Mouse (Mus musculus) brown adipose tissue, adult 24 weeks (tissue): ENCODE results near the gene Xlr5a. TPM values are rescaled to one million over a fixed set of nuclear protein-coding genes. Genes with fewer than 3 reads are reported as not detected.
"Not testable (repeated sequence)": the region's sequence is repeated elsewhere in the genome, so short reads cannot be mapped to it uniquely, and the experiment has no call there.

Experiments used
- H3K27ac ChIP-seq: fragments of 200-500 bp; replicated peaks from 2 replicates; pipeline ENCODE4 v1.5.1; 2012; ENCODE audit warnings: low read depth, mild to moderate bottlenecking, low read length
- H3K4me1 ChIP-seq: fragments of 200-500 bp; 2 replicates; pipeline ENCODE4 v1.6.1; 2012; ENCODE audit warnings: low read length, mixed read lengths; ENCODE audit not compliant: control insufficient read depth, insufficient read depth, insufficient read length
- H3K4me3 ChIP-seq: fragments of 200-500 bp; 2 replicates; pipeline ENCODE4 v1.5.1; 2012; ENCODE audit warnings: low read depth, mild to moderate bottlenecking, low read length, moderate library complexity; ENCODE audit not compliant: insufficient read depth
- polyA plus RNA-seq: library from polyadenylated mRNA; stranded (reverse); fragments of >200 nt; gene quantifications from 2 replicates; pipeline ENCODE4 v1.2.4, GENCODE M21; 2012; ENCODE audit not compliant: missing spikeins, insufficient read depth, insufficient read length

Xlr5a gene
- polyA plus RNA-seq = not detected in 2 replicates

DNA sequence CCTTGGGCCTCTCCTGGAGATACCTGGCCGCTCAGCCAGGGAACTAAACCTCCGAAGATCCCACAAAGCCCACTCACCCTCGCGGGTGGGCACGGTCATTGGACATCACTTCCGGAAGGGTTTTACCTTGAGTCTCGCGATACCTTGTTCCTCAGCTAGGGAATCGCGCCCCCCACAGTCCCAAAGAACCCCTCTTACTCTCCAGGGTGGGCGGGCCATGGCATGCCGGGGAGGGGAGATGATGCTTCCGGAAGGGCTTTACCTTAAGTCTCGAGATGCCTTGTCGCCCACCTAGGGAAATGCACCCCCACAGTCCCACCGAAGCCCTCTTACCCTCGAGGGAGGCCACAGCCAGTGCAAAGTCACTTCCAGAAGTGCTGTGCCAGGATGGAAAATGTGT is at the start of gene Xlr5a, which contains the start of gene Xlr5c:
Gene Xlr5a, minus strand, starts transcription at position 101 of the 400 bp plus-strand sequence.
Gene Xlr5c, minus strand, starts transcription at position 101 of the 400 bp plus-strand sequence.
- H3K4me1 ChIP-seq, H3K4me3 ChIP-seq, H3K27ac ChIP-seq: not testable (repeated sequence)

DNA sequence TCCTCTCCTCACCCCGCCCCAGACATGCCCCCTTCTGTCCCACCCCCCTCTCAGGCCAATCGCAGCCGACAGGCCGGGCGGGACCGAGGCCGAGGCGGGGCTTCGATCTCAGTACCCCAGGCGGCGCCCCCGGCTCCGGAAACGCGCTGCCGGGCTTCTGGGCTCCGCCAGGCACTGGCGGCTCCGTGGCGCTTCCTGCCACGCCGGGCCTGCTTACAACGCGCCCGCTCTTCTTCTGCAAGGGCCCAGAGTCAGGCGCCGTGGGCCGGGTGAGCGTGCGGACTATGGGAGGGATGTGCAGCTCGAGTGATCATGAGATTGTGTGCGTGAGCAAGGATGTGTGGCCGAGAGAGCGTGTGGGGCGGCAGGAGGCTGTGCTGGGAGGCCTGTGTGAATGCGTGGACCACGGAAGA is 49.7 kb upstream of the Xlr5a start, which contains the start of gene Zfp275:
Gene Zfp275, plus strand, starts transcription at position 139 of the 413 bp plus-strand sequence.
- Histone ChIP-seq H3K27ac (0 out of 2 replicates have a peak within 1 kb of the TSS, but pooled peaks have one; percentile 16), H3K4me1 (no peaks in the 10 kb centered on the region), H3K4me3 (peak within 1 kb of the TSS; percentile 78)

DNA sequence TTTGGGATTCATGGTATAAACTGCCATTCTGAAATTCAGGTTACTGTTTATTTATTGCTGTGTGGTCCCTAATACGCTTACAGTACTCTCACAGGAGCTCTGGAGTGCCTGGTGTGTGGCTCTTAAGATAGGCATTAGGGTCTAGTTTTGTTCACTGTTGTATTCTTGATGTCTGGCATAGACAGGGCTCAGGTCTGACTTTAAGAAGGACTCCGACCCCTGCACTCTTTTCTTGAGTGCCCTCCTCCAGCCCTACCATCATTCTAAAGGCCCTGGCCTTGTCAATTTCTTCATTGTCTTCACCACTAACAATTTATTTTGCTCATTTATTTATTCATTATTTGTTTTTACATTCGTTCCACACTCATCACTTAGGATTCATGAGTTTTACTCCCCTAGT is 49.3 kb upstream of the Xlr5a start:
- Histone ChIP-seq H3K4me3 (peak overlapping the region; percentile 22), H3K4me1 (no peaks in the 10 kb centered on the region)

DNA sequence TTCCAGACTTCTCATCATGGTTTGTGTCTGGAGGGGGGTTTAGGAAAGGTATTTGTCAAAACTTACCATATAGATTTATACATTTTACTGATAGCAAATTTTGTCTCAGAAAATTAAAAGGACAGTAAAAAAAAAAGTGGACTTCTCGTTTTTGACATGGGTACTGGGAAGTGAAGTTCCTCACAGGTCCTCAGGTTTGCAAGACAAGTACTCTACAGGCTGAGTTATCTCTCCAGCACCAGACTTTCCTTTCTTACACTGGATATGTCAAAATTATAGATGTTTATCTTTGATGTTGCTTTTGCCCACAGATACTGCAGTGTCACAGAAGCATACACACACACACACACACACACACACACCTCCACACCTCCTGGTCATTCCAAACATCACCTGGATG is 48.7 kb upstream of the Xlr5a start:
- Histone ChIP-seq H3K4me3 (no peak overlapping the region), H3K27ac (no peak overlapping the region), H3K4me1 (no peaks in the 10 kb centered on the region)

More for the DNA sequence above, 49.3 kb upstream of the Xlr5a start:
- no peak overlapping the region for H3K27ac ChIP-seq

DNA sequence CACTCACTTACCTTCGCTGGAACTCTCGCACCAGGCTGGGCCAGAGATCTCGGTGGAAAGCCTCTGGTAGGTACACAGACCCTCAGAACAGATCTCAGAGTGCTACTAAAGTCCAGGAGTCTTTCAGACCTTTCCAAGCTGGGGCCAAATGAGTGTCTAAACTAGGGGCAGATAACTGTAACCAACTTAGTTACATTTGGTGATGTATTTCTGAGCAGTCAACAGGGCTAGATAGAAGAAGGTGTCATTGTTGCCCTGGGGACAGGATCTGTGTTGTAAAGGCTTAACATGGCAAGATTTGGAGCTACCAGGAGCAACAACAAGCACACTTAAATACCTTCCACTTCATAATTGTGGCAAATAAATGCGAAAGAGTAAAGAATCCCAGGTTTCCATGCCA is 44.0 kb upstream of the Xlr5a start, which contains the start of gene Gm45015:
Gene Gm45015, minus strand, starts transcription at position 101 of the 400 bp plus-strand sequence.
- Histone ChIP-seq H3K4me1 (no peaks in the 10 kb centered on the region), H3K4me3 (no peak within 1 kb of the TSS), H3K27ac (no peak within 1 kb of the TSS)

DNA sequence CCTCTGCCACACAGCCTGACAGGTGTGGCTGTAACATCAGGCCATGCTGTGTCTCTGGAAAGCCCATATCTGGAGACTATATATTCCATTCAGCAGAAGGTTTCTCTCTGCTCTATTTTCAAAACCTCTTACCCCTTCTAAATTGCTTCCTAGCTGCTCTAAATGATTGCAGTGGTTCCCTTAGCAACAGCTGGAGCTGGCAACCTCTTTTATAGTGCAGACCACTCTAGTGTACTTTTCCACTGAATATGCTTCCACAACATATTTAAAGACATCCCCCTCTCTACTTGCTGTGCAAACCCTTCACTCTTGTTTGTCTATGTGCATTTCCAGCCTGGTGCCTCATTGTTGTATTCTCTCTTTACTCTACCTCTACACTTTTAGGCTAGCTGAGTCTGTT is 40.8 kb upstream of the Xlr5a start:
- no peak overlapping the region for H3K4me3 ChIP-seq
- no peak overlapping the region for H3K27ac ChIP-seq
- H3K4me1 ChIP-seq = no peaks in the 10 kb centered on the region

DNA sequence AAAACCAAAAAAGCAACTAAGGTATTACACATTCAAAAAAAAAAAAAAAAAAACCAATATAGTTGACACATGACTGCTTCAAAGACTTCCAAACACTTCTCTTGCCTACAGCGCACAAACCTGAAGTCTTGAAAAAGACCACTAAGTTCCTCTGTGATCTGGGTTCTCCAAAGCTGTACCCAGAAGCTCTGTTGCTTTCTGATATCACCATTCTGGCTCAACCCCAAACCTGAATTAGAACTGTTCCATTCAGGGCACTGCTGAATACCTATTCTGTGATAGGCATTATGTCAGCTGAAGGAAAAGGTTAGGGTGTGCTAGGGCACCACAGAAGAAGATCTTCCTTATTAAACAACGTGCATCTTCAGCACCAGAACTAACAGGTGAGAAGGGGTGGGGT is 34.4 kb upstream of the Xlr5a start:
- no peak overlapping the region for H3K27ac ChIP-seq
- H3K4me1 ChIP-seq = no peaks in the 10 kb centered on the region
- no peak overlapping the region for H3K4me3 ChIP-seq

DNA sequence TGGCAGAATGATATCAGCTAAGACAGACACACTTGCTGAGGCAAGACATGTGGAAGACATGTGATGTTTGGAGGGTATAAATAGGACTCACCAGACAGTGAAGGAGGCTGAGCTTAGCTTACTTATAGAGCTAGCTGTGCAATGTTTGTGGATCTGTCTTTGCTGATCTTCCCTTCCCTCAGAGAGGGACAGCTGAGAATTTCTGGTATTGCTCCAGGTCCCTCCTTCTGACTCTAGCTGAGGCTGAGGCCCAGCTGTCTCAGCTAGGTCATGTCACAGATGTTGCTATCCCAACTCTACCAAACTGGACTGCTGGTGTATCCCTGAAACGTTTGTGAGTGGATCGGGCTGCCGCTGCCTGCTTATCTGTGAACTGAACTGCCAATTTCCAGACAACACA is 28.3 kb upstream of the Xlr5a start:
- no peaks in the 10 kb centered on the region for H3K4me1 ChIP-seq
- H3K27ac ChIP-seq = no peak overlapping the region
- H3K4me3 ChIP-seq = no peak overlapping the region

DNA sequence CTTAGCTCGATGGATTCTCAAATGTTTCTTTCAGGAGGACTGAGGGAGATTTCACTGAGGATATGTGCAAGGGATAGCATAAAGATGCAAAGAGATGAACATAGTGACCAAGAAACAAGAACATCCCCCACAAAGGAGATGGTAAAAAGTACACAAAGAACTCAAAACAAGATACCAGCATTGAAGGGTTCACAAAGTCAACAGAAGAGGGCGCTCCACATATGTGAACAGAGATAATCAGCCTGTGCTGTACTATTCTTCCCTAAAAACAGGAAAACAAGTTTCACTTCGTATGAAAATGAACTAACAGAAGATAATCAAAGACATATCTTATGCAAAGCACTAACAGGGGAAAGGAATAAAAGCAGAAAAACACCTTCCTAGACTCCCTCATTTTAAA is 19.7 kb upstream of the Xlr5a start:
- Histone ChIP-seq H3K27ac (no peak overlapping the region), H3K4me3 (no peak overlapping the region), H3K4me1 (no peaks in the 10 kb centered on the region)

DNA sequence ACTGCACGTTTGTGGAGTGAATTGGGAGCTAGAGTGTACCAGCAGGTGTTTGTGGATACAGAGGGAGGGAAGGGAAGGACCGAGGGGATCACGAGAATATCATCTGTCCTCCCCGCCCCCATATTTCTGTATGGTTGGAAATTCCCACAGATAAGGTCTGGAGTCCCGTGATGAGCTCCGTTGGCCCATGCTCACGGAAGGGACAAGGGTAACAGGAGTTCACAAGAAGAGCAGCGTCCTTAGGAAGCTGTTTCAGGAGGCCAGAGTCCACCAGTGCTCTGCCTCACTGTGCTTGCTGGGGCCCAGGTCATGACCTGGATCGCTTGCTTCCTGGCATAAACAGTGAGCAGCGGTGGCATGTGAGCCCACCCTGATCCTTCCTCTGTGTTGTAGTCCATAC is 3.0 kb upstream of the Xlr5a start:
- not testable (repeated sequence) for H3K4me3 ChIP-seq, H3K27ac ChIP-seq, H3K4me1 ChIP-seq

DNA sequence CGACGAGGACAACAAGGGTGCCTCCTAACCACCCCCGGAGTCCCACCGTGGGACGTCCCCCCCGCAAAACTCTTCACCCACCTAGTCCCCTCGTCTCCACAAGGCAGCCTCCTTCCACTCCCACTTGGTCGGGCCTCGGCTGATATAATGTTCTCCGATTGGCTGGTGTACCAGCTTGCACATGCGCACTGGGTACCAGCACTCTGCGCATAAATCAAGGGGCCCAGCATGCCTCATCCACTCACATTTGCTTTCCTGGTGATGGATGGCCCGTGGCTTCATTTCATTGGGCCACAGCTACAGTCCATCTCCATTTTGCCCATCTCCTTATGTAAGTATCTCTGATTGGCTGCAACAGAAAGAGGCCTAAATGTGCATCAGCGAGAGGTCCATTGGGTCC is 27.5 kb downstream of the Xlr5a start, which contains the start of gene Xlr3c:
Gene Xlr3c, minus strand, starts transcription at position 121 of the 400 bp plus-strand sequence.
- H3K4me1 ChIP-seq, H3K4me3 ChIP-seq, H3K27ac ChIP-seq: not testable (repeated sequence)

DNA sequence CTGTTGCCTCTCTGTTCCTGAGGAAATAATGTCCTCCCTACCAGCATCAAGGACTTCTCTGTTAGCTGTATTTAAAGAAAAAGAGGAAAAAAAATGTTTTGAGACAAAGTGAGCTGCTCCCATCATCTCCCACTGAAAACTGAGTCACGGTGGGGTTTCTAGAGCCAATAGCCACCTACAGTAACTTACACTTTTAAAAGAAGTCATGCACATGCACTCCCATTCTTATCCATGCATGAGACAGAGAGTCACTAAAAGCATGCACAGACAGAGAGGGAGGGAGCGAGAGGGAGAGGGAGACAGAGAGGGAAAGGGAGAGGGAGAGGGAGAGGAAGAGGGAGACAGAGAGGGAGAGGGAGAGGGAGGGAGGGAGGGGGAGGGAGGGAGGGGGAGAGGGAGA is 30.3 kb downstream of the Xlr5a start:
- H3K4me3 ChIP-seq, H3K4me1 ChIP-seq, H3K27ac ChIP-seq: not testable (repeated sequence)

DNA sequence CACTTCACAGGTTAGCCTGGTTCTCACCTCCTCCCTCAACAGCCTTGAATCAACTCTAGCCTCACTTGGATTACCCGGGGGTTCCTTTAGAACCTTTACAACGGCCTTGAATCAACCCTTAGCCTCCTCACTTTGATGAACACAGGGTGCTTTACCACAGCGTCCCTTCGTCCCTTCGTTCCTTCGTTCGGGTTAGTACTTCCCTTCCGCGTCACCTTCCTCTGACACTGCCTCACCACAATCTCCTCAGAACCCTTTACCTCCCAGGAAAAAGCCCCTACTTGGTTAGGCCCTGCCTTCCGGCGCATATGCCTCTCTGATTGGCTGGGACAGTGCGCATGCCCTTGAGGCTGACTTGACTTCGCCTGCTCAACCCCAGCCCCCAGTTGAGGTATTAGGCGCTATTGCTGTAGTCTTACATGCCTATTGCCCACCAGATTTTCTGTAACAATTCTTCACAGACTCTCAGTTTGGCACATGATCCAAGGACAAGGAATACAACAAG is 49.9 kb downstream of the Xlr5a start, which contains the start of gene Xlr4c:
Gene Xlr4c, minus strand, starts transcription at position 310 of the 505 bp plus-strand sequence.
- not testable (repeated sequence) for H3K27ac ChIP-seq, H3K4me3 ChIP-seq, H3K4me1 ChIP-seq

DNA sequence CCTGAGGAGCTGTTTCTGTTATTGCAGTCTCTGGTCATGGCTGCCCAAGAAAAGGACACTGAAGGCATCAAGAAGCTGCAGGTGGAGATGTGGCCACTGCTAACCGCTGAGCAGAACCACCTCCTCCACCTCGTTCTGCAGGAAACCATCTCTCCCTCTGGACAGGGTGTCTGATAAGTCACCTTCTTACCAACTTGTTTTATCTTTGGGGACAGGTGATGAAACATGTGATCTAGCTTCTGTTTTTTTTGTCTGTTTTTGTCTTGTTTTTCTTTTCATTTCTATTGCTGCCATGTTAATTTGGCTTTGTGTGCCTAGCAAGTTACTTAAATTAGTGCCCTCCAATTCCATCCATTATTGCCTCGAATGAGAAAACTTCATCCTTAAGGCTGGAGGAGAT is 63.5 kb downstream of the Xlr5a start:
- no peak overlapping the region for H3K27ac ChIP-seq
- peak overlapping the region; percentile 90 for H3K4me3 ChIP-seq
- no peaks in the 10 kb centered on the region for H3K4me1 ChIP-seq

DNA sequence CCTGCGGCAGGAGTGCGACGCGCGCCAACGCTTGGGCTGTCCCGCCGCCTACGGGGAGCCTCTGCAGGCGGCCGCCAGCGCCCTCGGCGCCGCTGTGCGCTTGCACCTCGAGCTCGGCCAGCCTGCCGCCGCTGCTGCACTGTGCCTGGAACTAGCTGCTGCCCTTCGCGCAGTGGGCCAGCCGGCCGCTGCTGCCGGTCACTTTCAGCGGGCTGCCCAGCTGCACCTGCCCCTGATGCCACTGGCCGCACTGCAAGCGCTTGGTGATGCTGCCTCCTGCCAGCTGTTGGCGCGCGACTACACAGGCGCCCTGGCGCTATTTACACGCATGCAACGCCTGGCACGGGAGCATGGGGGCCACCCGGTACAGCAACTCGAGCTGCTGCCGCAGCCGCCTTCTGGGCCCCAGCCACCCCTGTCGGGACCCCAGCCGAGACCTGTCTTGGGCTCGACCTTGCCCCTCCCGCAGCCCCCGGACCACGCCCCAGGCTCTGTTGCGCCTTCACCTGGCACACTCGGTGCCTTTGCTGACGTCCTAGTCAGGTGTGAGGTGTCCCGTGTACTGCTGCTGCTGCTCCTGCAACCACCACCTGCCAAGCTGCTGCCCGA is 64.1 kb downstream of the Xlr5a start:
- peak overlapping the region; percentile 91 for H3K27ac ChIP-seq
- no peaks in the 10 kb centered on the region for H3K4me1 ChIP-seq
- peak overlapping the region; percentile 90 for H3K4me3 ChIP-seq
